Mouse (Mus musculus): ENCODE measurements around the gene Otop2. TPM values are rescaled to one million over a fixed set of nuclear protein-coding genes. Genes with fewer than 3 reads are reported as not detected.

Gene Otop2
- total and polyA plus RNA-seq, 2 experiments from 2014 or later, result not detected

GRCm38 (mm10) chr11:115300745-115301144 is 6.2 kb upstream of the Otop2 start:
- WGBS, result 79% methylated on average over 4 of the region's 4 CpGs
- DNase-seq (ENCODE audit: low spot score) (no peak), ATAC-seq (ENCODE audit: insufficient read depth, low read depth) (no peak)
- no peak for TF ChIP-seq CTCF (IDR thresholded peaks at IDR 0.05; ENCODE audit: low read depth)
- no peak for TF ChIP-seq EP300 (IDR thresholded peaks at IDR 0.05; ENCODE audit: low read depth)
- no peaks in the 10 kb centered on the region for H3K36me3 ChIP-seq (replicated peaks; ENCODE audit: control insufficient read depth, insufficient read depth, low read length)
- H3K4me2 ChIP-seq (ENCODE audit: low read depth, low read length), result no peak overlapping the region
- H3K4me1 ChIP-seq (ENCODE audit: control insufficient read depth, insufficient read depth), result no peaks in the 10 kb centered on the region; the same call in 1 of the 2 replicates
- no peak overlapping the region for H3K4me3 ChIP-seq (ENCODE audit: low read depth, low read length)
- H3K9me3 ChIP-seq (replicated peaks; ENCODE audit: control insufficient read depth, low read length), result no peaks in the 10 kb centered on the region
- peaks cover 14% of the 10 kb centered on the region; the same call in 1 of the 2 replicates for H3K27me3 ChIP-seq (ENCODE audit: control insufficient read depth, insufficient read depth, low read length)
- no peak overlapping the region for H3K9ac ChIP-seq (replicated peaks; ENCODE audit: low read depth, low read length)
- no peak overlapping the region for H3K27ac ChIP-seq (ENCODE audit: low read depth)

DNA sequence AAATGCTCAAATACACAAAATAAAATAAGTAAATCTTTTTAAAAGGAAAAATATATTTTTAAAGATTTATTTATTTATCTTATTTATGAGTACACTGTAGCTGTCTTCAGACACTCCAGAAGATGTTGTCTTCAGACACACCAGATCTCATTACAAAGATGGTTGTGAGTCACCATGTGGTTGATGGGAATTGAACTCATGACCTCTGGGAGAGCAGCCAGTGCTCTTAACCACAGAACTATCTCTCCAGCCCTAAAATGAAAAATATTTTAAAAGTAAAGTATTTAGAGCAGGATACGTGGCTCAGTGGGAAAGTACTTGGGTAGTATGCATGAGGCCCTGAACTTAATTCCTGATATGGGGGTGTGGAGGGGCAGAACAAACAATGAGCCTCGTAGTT is 5.6 kb upstream of the Otop2 start:
- Histone ChIP-seq H3K4me1 (ENCODE audit: control insufficient read depth, insufficient read depth) (no peaks in the 10 kb centered on the region; the same call in 1 of the 2 replicates), H3K27ac (ENCODE audit: low read depth) (no peak overlapping the region), H3K9me3 (replicated peaks; ENCODE audit: control insufficient read depth, low read length) (no peaks in the 10 kb centered on the region), H3K9ac (replicated peaks; ENCODE audit: low read depth, low read length) (no peak overlapping the region), H3K36me3 (replicated peaks; ENCODE audit: control insufficient read depth, insufficient read depth, low read length) (no peaks in the 10 kb centered on the region), H3K4me3 (ENCODE audit: low read depth, low read length) (no peak overlapping the region), H3K27me3 (ENCODE audit: control insufficient read depth, insufficient read depth, low read length) (peaks cover 12% of the 10 kb centered on the region; the same call in 1 of the 2 replicates), H3K4me2 (ENCODE audit: low read depth, low read length) (no peak overlapping the region)
- TF ChIP-seq EP300 (IDR thresholded peaks at IDR 0.05; ENCODE audit: low read depth) (no peak), CTCF (IDR thresholded peaks at IDR 0.05; ENCODE audit: low read depth) (no peak)
- WGBS, result 89% methylated on average over 2 of the region's 2 CpGs
- DNase-seq (ENCODE audit: low spot score) (no peak), ATAC-seq (ENCODE audit: insufficient read depth, low read depth) (no peak)

DNA sequence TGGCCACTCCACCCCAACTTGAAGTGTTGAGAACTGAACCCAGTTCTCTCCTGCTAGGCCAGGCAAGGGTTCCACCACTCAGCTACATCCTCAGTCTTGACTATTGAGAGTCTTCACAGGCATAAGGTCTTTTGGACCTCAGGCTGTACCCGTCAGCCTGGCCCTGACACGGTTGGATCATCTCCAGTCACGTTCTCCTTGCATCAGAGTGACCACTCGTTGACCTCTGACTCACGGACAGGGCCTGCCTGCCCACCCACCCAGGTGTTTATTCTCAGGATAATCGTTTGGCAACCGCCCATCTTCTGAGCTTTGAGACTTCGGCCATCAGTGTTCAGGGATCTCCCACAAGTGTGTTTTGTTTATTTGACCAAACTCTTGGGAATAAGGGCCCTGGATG is 3.8 kb upstream of the Otop2 start:
- H3K9ac ChIP-seq (replicated peaks; ENCODE audit: low read depth, low read length), result no peak overlapping the region
- H3K9me3 ChIP-seq (replicated peaks; ENCODE audit: control insufficient read depth, low read length), result no peaks in the 10 kb centered on the region
- ATAC-seq (ENCODE audit: insufficient read depth, low read depth) (no peak), DNase-seq (ENCODE audit: low spot score) (no peak)
- H3K4me3 ChIP-seq (ENCODE audit: low read depth, low read length), result no peak overlapping the region
- H3K4me2 ChIP-seq (ENCODE audit: low read depth, low read length), result no peak overlapping the region
- TF ChIP-seq CTCF (IDR thresholded peaks at IDR 0.05; ENCODE audit: low read depth), result no peak
- no peak for TF ChIP-seq EP300 (IDR thresholded peaks at IDR 0.05; ENCODE audit: low read depth)
- 53% methylated on average over 8 of the region's 8 CpGs for WGBS
- peaks cover 3% of the 10 kb centered on the region; the same call in 1 of the 2 replicates for H3K27me3 ChIP-seq (ENCODE audit: control insufficient read depth, insufficient read depth, low read length)
- H3K4me1 ChIP-seq (ENCODE audit: control insufficient read depth, insufficient read depth), result no peaks in the 10 kb centered on the region
- H3K27ac ChIP-seq (ENCODE audit: low read depth), result no peak overlapping the region
- no peaks in the 10 kb centered on the region for H3K36me3 ChIP-seq (replicated peaks; ENCODE audit: control insufficient read depth, insufficient read depth, low read length)

- ATAC-seq (ENCODE audit: insufficient read depth, low read depth), result no peak; the same call in 1 of the 2 replicates
- no peak for DNase-seq (ENCODE audit: low spot score)
- 0 out of 2 replicates have a peak, but pooled peaks cover 6% of the 10 kb centered on the region for H3K4me1 ChIP-seq (ENCODE audit: control insufficient read depth, insufficient read depth)
- H3K36me3 ChIP-seq (replicated peaks; ENCODE audit: control insufficient read depth, insufficient read depth, low read length), result no peaks in the 10 kb centered on the region
- H3K27me3 ChIP-seq (ENCODE audit: control insufficient read depth, insufficient read depth, low read length), result peaks cover 11% of the 10 kb centered on the region; the same call in 1 of the 2 replicates
- H3K9me3 ChIP-seq (replicated peaks; ENCODE audit: control insufficient read depth, low read length), result no peaks in the 10 kb centered on the region
- TF ChIP-seq EP300 (IDR thresholded peaks at IDR 0.05; ENCODE audit: low read depth) (no peak), CTCF (IDR thresholded peaks at IDR 0.05; ENCODE audit: low read depth) (no peak)
- H3K27ac ChIP-seq (ENCODE audit: low read depth), result no peak overlapping the region
- H3K4me2 ChIP-seq (ENCODE audit: low read depth, low read length), result no peak overlapping the region
- H3K4me3 ChIP-seq (ENCODE audit: low read depth, low read length), result no peak overlapping the region
- no peak overlapping the region for H3K9ac ChIP-seq (replicated peaks; ENCODE audit: low read depth, low read length)
- WGBS, result 65% methylated on average over 1 of the region's 1 CpGs
These were observed 1.8 kb downstream of the Otop2 start for GRCm38 (mm10) chr11:115308781-115309180.

DNA sequence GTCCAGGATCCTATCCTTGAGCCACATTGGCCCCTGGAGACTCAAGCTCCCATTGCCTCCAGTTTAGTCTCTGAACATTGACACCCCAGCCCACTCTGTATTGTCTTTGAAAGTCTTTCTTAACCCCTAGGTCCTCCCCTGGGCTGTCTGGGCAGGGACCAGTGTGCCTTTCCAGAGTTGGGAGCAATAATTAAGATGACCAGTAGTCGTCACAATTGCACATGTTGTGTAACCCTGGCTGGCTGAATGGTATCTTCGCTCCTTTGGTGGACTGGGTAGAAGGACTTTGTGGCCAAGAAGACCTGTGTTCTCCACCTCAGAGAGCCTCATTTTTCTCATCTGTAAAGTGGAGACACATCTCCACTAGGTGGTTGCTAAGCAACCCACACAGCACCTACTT is 7.3 kb downstream of the Otop2 start:
- ATAC-seq (ENCODE audit: insufficient read depth, low read depth) (no peak), DNase-seq (ENCODE audit: low spot score) (no peak)
- Histone ChIP-seq H3K27me3 (ENCODE audit: control insufficient read depth, insufficient read depth, low read length) (peaks cover 65% of the 10 kb centered on the region), H3K4me3 (ENCODE audit: low read depth, low read length) (no peak overlapping the region), H3K9ac (replicated peaks; ENCODE audit: low read depth, low read length) (no peak overlapping the region), H3K27ac (ENCODE audit: low read depth) (no peak overlapping the region), H3K4me2 (ENCODE audit: low read depth, low read length) (no peak overlapping the region), H3K36me3 (replicated peaks; ENCODE audit: control insufficient read depth, insufficient read depth, low read length) (no peaks in the 10 kb centered on the region), H3K4me1 (ENCODE audit: control insufficient read depth, insufficient read depth) (no peaks in the 10 kb centered on the region), H3K9me3 (replicated peaks; ENCODE audit: control insufficient read depth, low read length) (no peaks in the 10 kb centered on the region)
- TF ChIP-seq EP300 (IDR thresholded peaks at IDR 0.05; ENCODE audit: low read depth) (no peak), CTCF (IDR thresholded peaks at IDR 0.05; ENCODE audit: low read depth) (peak; percentile 39)
- 35% methylated on average over 2 of the region's 2 CpGs for WGBS

DNA sequence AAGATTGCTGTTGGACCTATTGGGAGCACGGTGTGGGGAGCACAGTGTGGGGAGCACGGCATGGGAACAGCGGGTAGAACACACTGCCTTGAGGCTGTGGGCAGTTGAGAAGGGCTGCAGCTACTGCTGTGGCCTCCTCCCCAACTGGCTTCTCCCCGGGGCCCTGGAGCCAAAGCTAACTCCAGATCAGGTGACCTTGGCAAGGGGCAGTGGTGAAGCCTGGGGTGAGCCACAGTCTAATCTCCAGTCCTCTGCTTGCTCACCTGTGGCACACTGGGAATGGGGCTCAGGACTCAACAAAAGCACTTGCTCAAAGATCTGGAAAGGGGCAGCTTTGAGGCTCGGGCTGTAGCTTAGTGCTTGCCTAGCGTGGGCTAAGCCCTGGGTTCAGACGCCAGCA is 10.2 kb downstream of the Otop2 start:
- Histone ChIP-seq H3K27ac (ENCODE audit: low read depth) (no peak overlapping the region), H3K4me2 (ENCODE audit: low read depth, low read length) (no peak overlapping the region), H3K4me3 (ENCODE audit: low read depth, low read length) (no peak overlapping the region), H3K36me3 (replicated peaks; ENCODE audit: control insufficient read depth, insufficient read depth, low read length) (no peaks in the 10 kb centered on the region), H3K9ac (replicated peaks; ENCODE audit: low read depth, low read length) (no peak overlapping the region), H3K27me3 (ENCODE audit: control insufficient read depth, insufficient read depth, low read length) (peaks cover 95% of the 10 kb centered on the region), H3K4me1 (ENCODE audit: control insufficient read depth, insufficient read depth) (no peaks in the 10 kb centered on the region), H3K9me3 (replicated peaks; ENCODE audit: control insufficient read depth, low read length) (no peaks in the 10 kb centered on the region)
- DNase-seq (ENCODE audit: low spot score) (no peak), ATAC-seq (ENCODE audit: insufficient read depth, low read depth) (no peak)
- no peak for TF ChIP-seq EP300 (IDR thresholded peaks at IDR 0.05; ENCODE audit: low read depth)
- TF ChIP-seq CTCF (IDR thresholded peaks at IDR 0.05; ENCODE audit: low read depth), result no peak
- 52% methylated on average over 7 of the region's 7 CpGs for WGBS

All from heart, postnatal 0 days (tissue).